Mouse (Mus musculus) forebrain, embryonic 15.5 days (tissue): ENCODE measurements around the gene 9430097D07Rik. TPM values are rescaled to one million over a fixed set of nuclear protein-coding genes. Genes with fewer than 3 reads are reported as not detected.

ENCODE experiments used
- ATAC-seq: fragments of 200-750 bp; cut with Nextera tagmentation; replicated peaks from 2 replicates; pipeline ENCODE4 v1.8.0; 2017; ENCODE audit warnings: mild to moderate bottlenecking, moderate TSS enrichment, moderate library complexity
- H3K27ac ChIP-seq: fragments of 300-500 bp; sonication (generic); replicated peaks from 2 replicates; pipeline ENCODE4 v1.5.1; 2015; ENCODE audit warnings: mild to moderate bottlenecking, inconsistent platforms
- H3K27me3 ChIP-seq: fragments of 300-500 bp; sonication (generic); 2 replicates; pipeline ENCODE4 v1.6.1; 2015; ENCODE audit warnings: inconsistent platforms
- H3K36me3 ChIP-seq: fragments of 300-500 bp; sonication (generic); 2 replicates; pipeline ENCODE4 v1.6.1; 2015; ENCODE audit warnings: mild to moderate bottlenecking, inconsistent platforms
- H3K4me1 ChIP-seq: fragments of 300-500 bp; sonication (generic); 2 replicates; pipeline ENCODE4 v1.6.1; 2015; ENCODE audit warnings: inconsistent platforms
- H3K4me2 ChIP-seq: fragments of 300-500 bp; sonication (generic); replicated peaks from 2 replicates; pipeline ENCODE4 v1.6.1; 2015; ENCODE audit warnings: mild to moderate bottlenecking, inconsistent platforms
- H3K4me3 ChIP-seq: fragments of 300-500 bp; sonication (generic); 2 replicates; pipeline ENCODE4 v1.5.1; 2015; ENCODE audit warnings: mild to moderate bottlenecking, inconsistent platforms
- H3K9ac ChIP-seq: fragments of 300-500 bp; sonication (generic); replicated peaks from 2 replicates; pipeline ENCODE4 v1.6.1; 2015; ENCODE audit warnings: mild to moderate bottlenecking, inconsistent platforms
- H3K9me3 ChIP-seq: fragments of 300-500 bp; sonication (generic); 2 replicates; pipeline ENCODE4 v1.6.1; 2016; ENCODE audit warnings: inconsistent platforms
- WGBS: fragments of 180-500 bp; shearing (Covaris S2); methylation state at CpG from one replicate; pipeline ENCODE4 v1.1.7; 2015; ENCODE audit warnings: mixed read lengths; 5-methylcytosine and 5-hydroxymethylcytosine counted together
- polyA plus RNA-seq: library from polyadenylated mRNA; unstranded; fragments of >200 nt; fragmentation: Nextera tagmentation; extraction: Ambion mirVana; gene quantifications from 2 replicates; pipeline ENCODE4 v1.2.1, GENCODE M21; 2015

The 9430097D07Rik gene
- polyA plus RNA-seq, 1 experiment from 2014 or later: 0.23 TPM

- peaks cover 31% of the 10 kb centered on the region for H3K4me1 ChIP-seq
- no peaks in the 10 kb centered on the region for H3K27me3 ChIP-seq
- peak overlapping the region; percentile 79 for H3K9ac ChIP-seq
- ATAC-seq: peak; percentile 55
- H3K4me2 ChIP-seq: peak overlapping the region; percentile 93
- H3K27ac ChIP-seq: no peak overlapping the region
- WGBS: 7% methylated on average over 34 of the region's 34 CpGs
- peak overlapping the region; percentile 82 for H3K4me3 ChIP-seq
- no peaks in the 10 kb centered on the region for H3K9me3 ChIP-seq
- H3K36me3 ChIP-seq: no peaks in the 10 kb centered on the region
Measured at GRCm38 (mm10) chr2:32607262-32607947, 31.9 kb upstream of the 9430097D07Rik start.

- ATAC-seq: peak; percentile 85
- Histone ChIP-seq H3K4me3 (peak overlapping the region; percentile 82), H3K9me3 (no peaks in the 10 kb centered on the region), H3K27ac (no peak overlapping the region), H3K4me2 (peak overlapping the region; percentile 93), H3K9ac (peak overlapping the region; percentile 79), H3K27me3 (no peaks in the 10 kb centered on the region), H3K36me3 (no peaks in the 10 kb centered on the region), H3K4me1 (peaks cover 32% of the 10 kb centered on the region)
- 11% methylated on average over 55 of the region's 55 CpGs for WGBS
Measured at GRCm38 (mm10) chr2:32606161-32607142, 31.0 kb upstream of the 9430097D07Rik start.

DNA sequence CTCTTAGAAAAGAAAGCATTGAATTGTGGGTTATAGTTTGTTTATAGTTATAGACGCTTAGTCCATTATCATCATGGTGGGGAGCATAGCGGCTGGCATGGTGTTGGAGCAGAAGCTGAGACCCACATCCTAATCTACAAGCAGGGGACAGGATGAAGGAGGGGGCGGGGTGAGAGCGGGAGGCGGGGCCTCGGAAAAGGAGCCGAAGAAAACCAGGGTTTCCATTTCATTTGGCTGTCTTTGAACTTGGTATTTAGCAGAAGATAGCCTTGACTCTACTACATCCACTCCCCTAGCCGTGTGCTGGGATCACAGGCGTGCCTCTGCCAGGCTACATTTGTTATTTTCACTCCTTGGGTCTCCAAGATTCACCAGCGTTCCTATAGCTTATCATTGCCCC, 29.1 kb upstream of the 9430097D07Rik start:
- Histone ChIP-seq H3K36me3 (no peaks in the 10 kb centered on the region), H3K9ac (no peak overlapping the region), H3K9me3 (no peaks in the 10 kb centered on the region), H3K27ac (no peak overlapping the region), H3K4me2 (no peak overlapping the region), H3K27me3 (no peaks in the 10 kb centered on the region), H3K4me3 (no peak overlapping the region), H3K4me1 (peaks cover 26% of the 10 kb centered on the region)
- no peak for ATAC-seq
- WGBS: 54% methylated on average over 10 of the region's 10 CpGs

DNA sequence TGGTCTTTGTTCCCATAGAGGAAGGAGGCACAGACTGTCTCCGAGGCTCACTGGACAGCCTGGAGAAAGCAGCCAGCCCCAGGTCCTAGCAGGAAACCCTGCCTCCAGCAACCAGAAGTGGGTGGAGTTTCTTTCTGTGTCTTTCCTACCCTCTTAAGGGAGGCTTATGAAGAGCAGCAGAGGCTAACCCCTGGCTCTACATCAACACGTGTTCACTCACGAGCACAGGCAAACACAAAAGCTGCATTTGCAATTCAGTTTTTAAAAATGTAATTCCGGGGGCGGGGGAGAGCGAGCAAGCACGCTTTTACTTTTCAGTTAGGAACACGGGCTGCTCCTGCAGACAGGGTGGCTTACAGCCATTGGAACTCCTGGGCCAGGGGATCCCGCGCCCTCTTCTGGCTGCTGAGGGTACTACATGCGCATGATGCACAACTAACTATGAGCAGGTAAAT, 27.1 kb upstream of the 9430097D07Rik start:
- Histone ChIP-seq H3K36me3 (no peaks in the 10 kb centered on the region), H3K27ac (no peak overlapping the region), H3K4me2 (peak overlapping the region; percentile 31), H3K9ac (no peak overlapping the region), H3K9me3 (no peaks in the 10 kb centered on the region), H3K4me1 (peaks cover 15% of the 10 kb centered on the region), H3K27me3 (no peaks in the 10 kb centered on the region), H3K4me3 (peak overlapping the region; percentile 26)
- ATAC-seq: no peak
- under 1% methylated on average over 11 of the region's 11 CpGs for WGBS

DNA sequence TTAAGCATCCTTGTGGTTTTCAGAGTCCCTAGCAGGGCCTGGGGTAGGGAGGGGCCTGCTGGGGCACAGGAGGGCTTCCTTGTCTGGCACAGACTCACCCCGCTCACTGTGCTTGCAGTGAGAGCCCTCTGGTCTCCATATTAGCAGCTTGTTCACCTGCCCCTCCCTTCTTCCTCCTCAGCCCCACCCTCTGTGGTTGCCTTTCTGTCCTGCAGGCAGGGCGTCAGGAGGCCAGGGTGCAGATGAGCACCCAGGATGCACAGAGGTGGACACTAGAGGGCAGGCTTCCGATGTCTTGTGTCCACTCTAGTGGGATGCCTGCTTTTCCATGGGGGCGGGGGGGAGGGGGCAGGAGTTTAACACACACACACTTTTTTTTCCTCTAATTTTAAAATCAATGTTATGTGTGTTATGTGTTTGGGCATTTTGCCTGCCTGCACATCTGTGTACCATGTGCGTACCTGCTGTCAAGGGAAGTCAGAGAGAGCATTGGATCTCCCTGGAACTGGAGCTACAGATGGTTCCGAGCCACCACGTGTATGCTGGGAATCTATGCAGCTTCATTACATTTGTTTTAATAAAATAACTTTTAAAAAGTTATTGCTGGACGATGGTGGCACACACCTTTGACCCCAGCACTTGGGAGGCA, 26.1 kb upstream of the 9430097D07Rik start:
- WGBS: 37% methylated on average over 8 of the region's 8 CpGs
- no peaks in the 10 kb centered on the region for H3K27me3 ChIP-seq
- H3K36me3 ChIP-seq: no peaks in the 10 kb centered on the region
- H3K9me3 ChIP-seq: no peaks in the 10 kb centered on the region
- no peak overlapping the region for H3K27ac ChIP-seq
- no peak overlapping the region for H3K9ac ChIP-seq
- no peak for ATAC-seq
- peaks cover 11% of the 10 kb centered on the region for H3K4me1 ChIP-seq
- H3K4me2 ChIP-seq: no peak overlapping the region
- H3K4me3 ChIP-seq: no peak overlapping the region

- no peak within 1 kb of the TSS for H3K4me2 ChIP-seq
- WGBS: 89% methylated on average over 3 of the region's 3 CpGs
Measured at GRCm38 (mm10) chr2:32599409-32599808, 23.9 kb upstream of the 9430097D07Rik start, which contains the start of gene St6galnac6. St6galnac6 (plus strand) TSS chr2:32599709.

DNA sequence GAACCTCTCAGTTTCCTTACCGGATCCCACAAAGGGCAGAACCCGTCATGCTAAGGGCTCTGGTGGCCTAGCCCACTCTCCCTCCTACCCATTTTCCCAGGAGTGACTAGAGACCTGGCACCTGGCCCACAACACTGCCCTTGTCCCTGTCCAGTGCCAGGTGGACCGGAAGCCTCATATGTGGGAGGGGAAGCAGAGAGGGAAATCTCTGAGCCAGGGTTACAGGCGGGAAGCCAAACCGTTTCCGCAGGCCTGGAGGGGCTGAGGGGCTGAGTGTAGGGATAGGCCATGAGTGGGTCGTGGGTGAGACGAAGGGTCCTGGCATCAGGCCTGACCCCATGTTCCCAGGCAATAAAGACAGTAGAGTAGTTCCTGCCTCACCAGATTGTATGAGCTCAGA, 23.0 kb upstream of the 9430097D07Rik start:
- no peak overlapping the region for H3K9ac ChIP-seq
- no peak overlapping the region for H3K4me3 ChIP-seq
- H3K27me3 ChIP-seq: no peaks in the 10 kb centered on the region
- peaks cover 14% of the 10 kb centered on the region for H3K4me1 ChIP-seq
- H3K27ac ChIP-seq: no peak overlapping the region
- WGBS: 85% methylated on average over 8 of the region's 8 CpGs
- no peak for ATAC-seq
- no peak overlapping the region for H3K4me2 ChIP-seq
- no peaks in the 10 kb centered on the region for H3K9me3 ChIP-seq
- no peaks in the 10 kb centered on the region for H3K36me3 ChIP-seq

More at GRCm38 (mm10) chr2:32599409-32599808, 23.9 kb upstream of the 9430097D07Rik start, which contains the start of gene St6galnac6:
- H3K36me3 ChIP-seq: no peaks in the 10 kb centered on the region
- no peak for ATAC-seq
- no peaks in the 10 kb centered on the region for H3K27me3 ChIP-seq
- H3K27ac ChIP-seq: no peak within 1 kb of the TSS
- H3K9me3 ChIP-seq: no peaks in the 10 kb centered on the region
- H3K9ac ChIP-seq: no peak within 1 kb of the TSS
- H3K4me1 ChIP-seq: peaks cover 14% of the 10 kb centered on the region
- H3K4me3 ChIP-seq: no peak within 1 kb of the TSS

- no peak overlapping the region for H3K4me2 ChIP-seq
- no peaks in the 10 kb centered on the region for H3K9me3 ChIP-seq
- H3K4me1 ChIP-seq: peaks cover 14% of the 10 kb centered on the region
- no peak overlapping the region for H3K9ac ChIP-seq
- H3K4me3 ChIP-seq: no peak overlapping the region
- no peaks in the 10 kb centered on the region for H3K27me3 ChIP-seq
- H3K27ac ChIP-seq: no peak overlapping the region
- 88% methylated on average over 5 of the region's 5 CpGs for WGBS
- no peaks in the 10 kb centered on the region for H3K36me3 ChIP-seq
- ATAC-seq: no peak
Measured at GRCm38 (mm10) chr2:32597699-32598098, 22.2 kb upstream of the 9430097D07Rik start.

GRCm38 (mm10) chr2:32597248-32597647, 21.8 kb upstream of the 9430097D07Rik start:
- Histone ChIP-seq H3K9me3 (no peaks in the 10 kb centered on the region), H3K4me1 (peaks cover 10% of the 10 kb centered on the region), H3K4me3 (no peak overlapping the region), H3K9ac (no peak overlapping the region), H3K27ac (peak overlapping the region; percentile 40), H3K4me2 (no peak overlapping the region), H3K36me3 (no peaks in the 10 kb centered on the region), H3K27me3 (no peaks in the 10 kb centered on the region)
- no peak for ATAC-seq
- WGBS: 95% methylated on average over 5 of the region's 5 CpGs

DNA sequence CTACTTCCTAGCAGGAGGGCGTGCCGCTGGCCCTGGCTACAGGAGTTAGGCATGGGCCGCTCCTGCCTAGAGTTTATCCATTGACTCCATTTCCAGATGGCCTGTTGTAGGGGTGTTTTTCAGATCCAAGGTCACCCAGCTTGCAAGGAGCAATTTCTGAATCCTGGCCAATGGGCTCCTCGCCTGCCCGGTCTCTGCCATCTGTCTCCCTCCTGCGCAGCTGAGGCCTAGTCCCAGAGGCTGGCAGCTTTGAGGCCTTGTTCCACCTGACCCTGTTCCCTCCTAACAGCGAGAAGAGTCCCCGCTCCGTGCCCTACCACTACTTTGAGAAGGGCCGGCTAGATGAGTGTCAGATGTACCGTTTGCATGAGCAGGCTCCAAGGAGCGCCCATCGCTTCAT, 21.2 kb upstream of the 9430097D07Rik start:
- 77% methylated on average over 13 of the region's 13 CpGs for WGBS
- Histone ChIP-seq H3K9me3 (no peaks in the 10 kb centered on the region), H3K4me2 (no peak overlapping the region), H3K36me3 (no peaks in the 10 kb centered on the region), H3K27ac (peak overlapping the region; percentile 40), H3K4me1 (peaks cover 10% of the 10 kb centered on the region), H3K9ac (no peak overlapping the region), H3K27me3 (no peaks in the 10 kb centered on the region), H3K4me3 (no peak overlapping the region)
- ATAC-seq: no peak; the same call in 1 of the 2 replicates

DNA sequence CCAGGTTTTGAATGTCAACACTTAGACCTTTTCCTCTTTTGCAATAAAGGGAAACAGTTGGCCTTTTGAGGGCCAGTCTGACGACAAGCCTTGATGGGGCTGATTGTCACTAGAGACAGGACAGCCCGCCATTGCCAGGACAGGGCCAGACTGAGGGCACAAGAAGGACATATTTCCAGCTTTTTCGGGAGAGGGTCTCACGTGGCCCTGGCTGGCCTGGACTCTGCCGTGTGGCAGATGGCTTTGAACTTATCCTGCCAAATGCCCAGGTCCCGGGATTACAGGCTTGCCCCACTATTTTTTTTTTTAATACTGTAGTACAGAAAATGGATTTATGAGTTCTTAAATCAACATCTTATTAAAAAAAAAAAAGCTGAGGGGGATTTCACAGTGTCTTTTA, 15.8 kb upstream of the 9430097D07Rik start:
- 79% methylated on average over 6 of the region's 6 CpGs for WGBS

More for the DNA sequence above, 15.8 kb upstream of the 9430097D07Rik start:
- H3K4me2 ChIP-seq: no peak overlapping the region
- no peaks in the 10 kb centered on the region for H3K36me3 ChIP-seq
- no peak overlapping the region for H3K4me3 ChIP-seq
- peaks cover 29% of the 10 kb centered on the region for H3K4me1 ChIP-seq
- H3K27me3 ChIP-seq: no peaks in the 10 kb centered on the region
- no peak overlapping the region for H3K9ac ChIP-seq
- no peak overlapping the region for H3K27ac ChIP-seq
- H3K9me3 ChIP-seq: no peaks in the 10 kb centered on the region
- ATAC-seq: no peak
